Mouse (Mus musculus) MEL (cell line): Measurements from ENCODE around the gene Slc25a42. TPM values are rescaled to one million over a fixed set of nuclear protein-coding genes. Genes with fewer than 3 reads are reported as not detected.

Experiments
- DNase-seq: peaks from one replicate; pipeline ENCODE4 v3.0.0; 2011; ENCODE audit warnings: low read depth, low spot score
- H3K27ac ChIP-seq: 2 replicates; pipeline ENCODE4 v1.5.1; 2012; ENCODE audit warnings: low read depth, mild to moderate bottlenecking, control low read depth, low read length, moderate library complexity; ENCODE audit not compliant: control insufficient read depth
- H3K27me3 ChIP-seq, 2 experiments: fragments of 150-350 bp in 1 of 2; sonication (generic) in 1 of 2; 2 replicates each; pipeline ENCODE4 v1.6.1; 2012; ENCODE audit warnings: low read length in 2 of 2, mild to moderate bottlenecking in 2 of 2, improper control_type of control experiment in 1 of 2, moderate library complexity in 1 of 2; ENCODE audit not compliant: insufficient read depth in 2 of 2, control insufficient read depth in 1 of 2
- H3K36me3 ChIP-seq, 2 experiments: 2 replicates each; pipeline ENCODE4 v1.6.1; 2012 to 2014; ENCODE audit warnings: low read length in 2 of 2, improper control_type of control experiment in 1 of 2, inconsistent platforms in 1 of 2, mild to moderate bottlenecking in 1 of 2; ENCODE audit not compliant: insufficient read depth in 2 of 2, control insufficient read depth in 1 of 2
- H3K4me1 ChIP-seq, 2 experiments: fragments of 150-350 bp in 1 of 2; sonication (generic) in 1 of 2; 2 replicates each; pipeline ENCODE4 v1.6.1; 2012; ENCODE audit warnings: low read length in 2 of 2, improper control_type of control experiment in 1 of 2, mild to moderate bottlenecking in 1 of 2; ENCODE audit not compliant: insufficient read depth in 2 of 2, control insufficient read depth in 1 of 2
- H3K4me3 ChIP-seq, 2 experiments: fragments of 150-350 bp in 1 of 2; sonication (generic) in 1 of 2; 2 replicates each; pipeline ENCODE4 v1.5.1; 2012; ENCODE audit warnings: low read depth in 2 of 2, low read length in 2 of 2, mild to moderate bottlenecking in 2 of 2, moderate library complexity in 2 of 2, control low read depth in 1 of 2, improper control_type of control experiment in 1 of 2; ENCODE audit not compliant: control insufficient read depth in 1 of 2, insufficient read depth in 1 of 2
- H3K79me2 ChIP-seq: 2 replicates; pipeline ENCODE4 v1.6.1; 2012; ENCODE audit warnings: mild to moderate bottlenecking, low read length, moderate library complexity; ENCODE audit not compliant: control insufficient read depth, poor library complexity, insufficient read depth
- H3K9ac ChIP-seq: 2 replicates; pipeline ENCODE4 v1.6.1; 2012; ENCODE audit warnings: low read depth, mild to moderate bottlenecking, control low read depth, low read length, moderate library complexity; ENCODE audit not compliant: control insufficient read depth, poor library complexity, severe bottlenecking
- H3K9me3 ChIP-seq: fragments of 150-350 bp; sonication (generic); replicated peaks from 2 replicates; pipeline ENCODE4 v1.6.1; 2012; ENCODE audit warnings: mild to moderate bottlenecking, low read length, improper control_type of control experiment, moderate library complexity; ENCODE audit not compliant: insufficient read depth
- CHD2 ChIP-seq: IDR thresholded peaks from 2 replicates; pipeline ENCODE4 v1.6.1; 2011; ENCODE audit warnings: low read length, improper control_type of control experiment
- ELF1 ChIP-seq: IDR thresholded peaks from 2 replicates; pipeline ENCODE4 v1.6.1; 2014; ENCODE audit warnings: low read depth, mild to moderate bottlenecking, inconsistent platforms, low read length, improper control_type of control experiment, moderate library complexity
- EP300 ChIP-seq, 2 experiments: IDR thresholded peaks; 2 replicates each; pipeline ENCODE4 v1.6.1; 2011; ENCODE audit warnings: improper control_type of control experiment in 2 of 2, low read length in 2 of 2, low read depth in 1 of 2, mild to moderate bottlenecking in 1 of 2
- GATA1 ChIP-seq: IDR thresholded peaks from 2 replicates; pipeline ENCODE4 v1.6.1; 2011; ENCODE audit warnings: low read depth, low read length, improper control_type of control experiment
- JUND ChIP-seq: IDR thresholded peaks from 2 replicates; pipeline ENCODE4 v1.6.1; 2011; ENCODE audit warnings: low read depth, mild to moderate bottlenecking, improper control_type of control experiment, low read length
- KAT2A ChIP-seq: conservative IDR thresholded peaks from 2 replicates; pipeline ENCODE4 v1.6.1; 2012; ENCODE audit warnings: low read depth, low read length, improper control_type of control experiment, inconsistent platforms
- MAZ ChIP-seq: IDR thresholded peaks from 2 replicates; pipeline ENCODE4 v1.6.1; 2012; ENCODE audit warnings: low read depth, mild to moderate bottlenecking, inconsistent platforms, low read length, improper control_type of control experiment
- MEF2A ChIP-seq: IDR thresholded peaks from 2 replicates; pipeline ENCODE4 v1.6.1; 2014; ENCODE audit warnings: low read depth, mild to moderate bottlenecking, inconsistent platforms, low read length, improper control_type of control experiment; ENCODE audit not compliant: poor library complexity, insufficient replicate concordance, severe bottlenecking; ENCODE audit errors: extremely low read depth
- NELFE ChIP-seq: IDR thresholded peaks from 2 replicates; pipeline ENCODE4 v1.6.1; 2011; ENCODE audit warnings: low read depth, low read length, improper control_type of control experiment
- NRF1 ChIP-seq: IDR thresholded peaks from 2 replicates; pipeline ENCODE4 v1.6.1; 2014; ENCODE audit warnings: low read depth, mild to moderate bottlenecking, inconsistent platforms, low read length, improper control_type of control experiment, moderate library complexity; ENCODE audit not compliant: poor library complexity, insufficient read depth, severe bottlenecking
- RAD21 ChIP-seq: IDR thresholded peaks from 2 replicates; pipeline ENCODE4 v1.6.1; 2011; ENCODE audit warnings: mild to moderate bottlenecking, low read depth, low read length, improper control_type of control experiment
- RCOR1 ChIP-seq: IDR thresholded peaks from 2 replicates; pipeline ENCODE4 v1.6.1; 2012; ENCODE audit warnings: low read depth, mild to moderate bottlenecking, inconsistent platforms, low read length, improper control_type of control experiment
- SIN3A ChIP-seq: IDR thresholded peaks from 2 replicates; pipeline ENCODE4 v1.6.1; 2012; ENCODE audit warnings: low read length, improper control_type of control experiment, inconsistent platforms
- UBTF ChIP-seq: IDR thresholded peaks from 2 replicates; pipeline ENCODE4 v1.6.1; 2012; ENCODE audit warnings: low read depth, mild to moderate bottlenecking, inconsistent platforms, low read length, improper control_type of control experiment, moderate library complexity, borderline replicate concordance; ENCODE audit not compliant: insufficient read depth
- USF1 ChIP-seq: IDR thresholded peaks from 2 replicates; pipeline ENCODE4 v1.6.1; 2014; ENCODE audit warnings: low read depth, mild to moderate bottlenecking, inconsistent platforms, low read length, improper control_type of control experiment, moderate library complexity
- USF2 ChIP-seq, 2 experiments: IDR thresholded peaks; 2 replicates each; pipeline ENCODE4 v1.6.1; 2011 to 2012; ENCODE audit warnings: improper control_type of control experiment in 2 of 2, low read length in 2 of 2, borderline replicate concordance in 1 of 2, inconsistent platforms in 1 of 2, low read depth in 1 of 2, mild to moderate bottlenecking in 1 of 2; ENCODE audit not compliant: insufficient read depth in 1 of 2
- ZC3H11A ChIP-seq: IDR thresholded peaks from 2 replicates; pipeline ENCODE4 v1.6.1; 2012; ENCODE audit warnings: low read depth, mild to moderate bottlenecking, inconsistent platforms, low read length, improper control_type of control experiment
- ZKSCAN1 ChIP-seq: IDR thresholded peaks from 2 replicates; pipeline ENCODE4 v1.6.1; 2012; ENCODE audit warnings: low read depth, mild to moderate bottlenecking, inconsistent platforms, low read length, improper control_type of control experiment, moderate library complexity
- ZNF384 ChIP-seq: IDR thresholded peaks from 2 replicates; pipeline ENCODE4 v1.6.1; 2012; ENCODE audit warnings: low read depth, mild to moderate bottlenecking, inconsistent platforms, low read length, improper control_type of control experiment
- polyA plus RNA-seq, 2 experiments: library from polyadenylated mRNA; stranded (reverse) in 1 of 2; unstranded in 1 of 2; fragments of >175 nt in 1 of 2; fragments of >200 nt in 1 of 2; gene quantifications; 2 replicates each; pipeline versions ENCODE4 v1.2.1 to v1.2.4; 2012; ENCODE audit warnings: low replicate concordance in 2 of 2, low read depth in 1 of 2; ENCODE audit not compliant: insufficient read length in 2 of 2, insufficient read depth in 1 of 2, missing spikeins in 1 of 2
- total RNA-seq: library from RNA; depleted of rRNA; stranded (reverse); fragments of 300-350 nt; gene quantifications from 2 replicates; pipeline ENCODE4 v1.2.3, GENCODE M21; 2012

The Slc25a42 gene
- total and polyA plus RNA-seq, 3 experiments = 5.2 to 12.1 TPM; not detected in 1

GRCm38 (mm10) chr8:70254628-70255027 is 42.5 kb upstream of the Slc25a42 start:
- Histone ChIP-seq H3K9me3 (no peaks in the 10 kb centered on the region), H3K27ac (no peak overlapping the region), H3K27me3 (no peaks in the 10 kb centered on the region), H3K4me1 (no peaks in the 10 kb centered on the region; a peak in 1 of 4 replicates), H3K36me3 (peaks cover 0 to 21% of the 10 kb centered on the region in 2 experiments; a peak in 1 of 4 replicates), H3K79me2 (no peaks in the 10 kb centered on the region), H3K9ac (no peak overlapping the region), H3K4me3 (no peak overlapping the region)
- no peak for DNase-seq
- no peak for TF ChIP-seq USF2 (IDR thresholded peaks at IDR 0.05; ENCODE audit: borderline replicate concordance in 1 of 2, insufficient read depth in 1 of 2, low read depth in 1 of 2, low read length in 2 of 2)
- TF ChIP-seq SIN3A = no peak
- no peak for TF ChIP-seq RCOR1
- TF ChIP-seq MEF2A = no peak
- TF ChIP-seq USF1 = no peak
- TF ChIP-seq NELFE = no peak
- no peak for TF ChIP-seq EP300 (IDR thresholded peaks at IDR 0.05; ENCODE audit: low read depth in 1 of 2, low read length in 2 of 2)
- no peak for TF ChIP-seq CHD2
- TF ChIP-seq RAD21 = no peak
- no peak for TF ChIP-seq JUND
- TF ChIP-seq ELF1 = no peak
- no peak for TF ChIP-seq UBTF
- TF ChIP-seq KAT2A = no peak

- Histone ChIP-seq H3K79me2 (peaks cover 3% of the 10 kb centered on the region), H3K27ac (no peak overlapping the region), H3K9me3 (no peaks in the 10 kb centered on the region), H3K27me3 (no peaks in the 10 kb centered on the region), H3K9ac (no peak overlapping the region), H3K36me3 (peaks cover 0 to 12% of the 10 kb centered on the region in 2 experiments; a peak in 2 of 4 replicates), H3K4me3 (no peak overlapping the region), H3K4me1 (no peaks in the 10 kb centered on the region)
- TF ChIP-seq USF1 = no peak
- no peak for TF ChIP-seq ZNF384
- no peak for TF ChIP-seq ZKSCAN1
- TF ChIP-seq GATA1 = no peak
- TF ChIP-seq ZC3H11A = no peak
- TF ChIP-seq MAZ = no peak
- no peak for TF ChIP-seq NRF1
- no peak for TF ChIP-seq NELFE
- TF ChIP-seq ELF1 = no peak
- no peak for DNase-seq
Measured at GRCm38 (mm10) chr8:70247841-70248240, 35.7 kb upstream of the Slc25a42 start.
